Mouse (Mus musculus): ENCODE results near the gene Lhfpl2. TPM values are rescaled to one million over a fixed set of nuclear protein-coding genes. Genes with fewer than 3 reads are reported as not detected.

Gene Lhfpl2
- polyA plus RNA-seq, 1 experiment from 2014 or later = 64.5 TPM

- no peak overlapping the region for H3K4me3 ChIP-seq (ENCODE audit: low read depth, low read length)
- no peak for DNase-seq
- H3K27me3 ChIP-seq (ENCODE audit: insufficient read depth, low read length) = no peaks in the 10 kb centered on the region
- no peak overlapping the region for H3K27ac ChIP-seq (ENCODE audit: low read depth)
- no peak for ATAC-seq (ENCODE audit: insufficient read depth)
- H3K4me1 ChIP-seq (ENCODE audit: insufficient read depth) = peaks cover 25% of the 10 kb centered on the region
- no peaks in the 10 kb centered on the region for H3K9me3 ChIP-seq (ENCODE audit: low read depth, low read length)
- H3K4me2 ChIP-seq = no peak overlapping the region
- H3K9ac ChIP-seq = no peak overlapping the region
- H3K36me3 ChIP-seq (ENCODE audit: insufficient read depth) = peaks cover 21% of the 10 kb centered on the region; the same call in 1 of the 2 replicates
- WGBS = 75% methylated on average over 12 of the region's 12 CpGs
- TF ChIP-seq CTCF (IDR thresholded peaks at IDR 0.05; ENCODE audit: low read depth) = no peak
Observed at GRCm38 (mm10) chr13:94086090-94086808, 28.7 kb downstream of the Lhfpl2 start.

GRCm38 (mm10) chr13:94087061-94087460 is 29.5 kb downstream of the Lhfpl2 start:
- DNase-seq (no peak), ATAC-seq (ENCODE audit: insufficient read depth) (no peak)
- 60% methylated on average over 9 of the region's 9 CpGs for WGBS
- no peak overlapping the region for H3K9ac ChIP-seq
- peaks cover 33% of the 10 kb centered on the region for H3K4me1 ChIP-seq (ENCODE audit: insufficient read depth)
- no peak overlapping the region; the same call in 1 of the 2 replicates for H3K27ac ChIP-seq (ENCODE audit: low read depth)
- peaks cover 21% of the 10 kb centered on the region; the same call in 1 of the 2 replicates for H3K36me3 ChIP-seq (ENCODE audit: insufficient read depth)
- no peak for TF ChIP-seq CTCF (IDR thresholded peaks at IDR 0.05; ENCODE audit: low read depth)
- no peaks in the 10 kb centered on the region for H3K27me3 ChIP-seq (ENCODE audit: insufficient read depth, low read length)
- no peak overlapping the region for H3K4me3 ChIP-seq (ENCODE audit: low read depth, low read length)
- H3K4me2 ChIP-seq = no peak overlapping the region
- H3K9me3 ChIP-seq (ENCODE audit: low read depth, low read length) = no peaks in the 10 kb centered on the region

- H3K27me3 ChIP-seq (ENCODE audit: insufficient read depth, low read length) = no peaks in the 10 kb centered on the region
- TF ChIP-seq CTCF (IDR thresholded peaks at IDR 0.05; ENCODE audit: low read depth) = no peak
- DNase-seq (peak; percentile 84), ATAC-seq (ENCODE audit: insufficient read depth) (peak; percentile 59)
- peaks cover 21% of the 10 kb centered on the region; the same call in 1 of the 2 replicates for H3K36me3 ChIP-seq (ENCODE audit: insufficient read depth)
- no peaks in the 10 kb centered on the region for H3K9me3 ChIP-seq (ENCODE audit: low read depth, low read length)
- no peak overlapping the region for H3K27ac ChIP-seq (ENCODE audit: low read depth)
- H3K4me3 ChIP-seq (ENCODE audit: low read depth, low read length) = no peak overlapping the region
- H3K4me2 ChIP-seq = no peak overlapping the region
- peaks cover 38% of the 10 kb centered on the region for H3K4me1 ChIP-seq (ENCODE audit: insufficient read depth)
- no peak overlapping the region for H3K9ac ChIP-seq
- WGBS = 36% methylated on average over 9 of the region's 9 CpGs
Observed at GRCm38 (mm10) chr13:94088788-94089187, 31.2 kb downstream of the Lhfpl2 start.

- Histone ChIP-seq H3K9me3 (ENCODE audit: low read depth, low read length) (no peaks in the 10 kb centered on the region), H3K9ac (no peak overlapping the region), H3K4me3 (ENCODE audit: low read depth, low read length) (no peak overlapping the region), H3K27me3 (ENCODE audit: insufficient read depth, low read length) (no peaks in the 10 kb centered on the region), H3K27ac (ENCODE audit: low read depth) (no peak overlapping the region), H3K36me3 (ENCODE audit: insufficient read depth) (peaks cover 21% of the 10 kb centered on the region; the same call in 1 of the 2 replicates), H3K4me1 (ENCODE audit: insufficient read depth) (peaks cover 38% of the 10 kb centered on the region), H3K4me2 (no peak overlapping the region)
- DNase-seq (no peak), ATAC-seq (ENCODE audit: insufficient read depth) (no peak)
- TF ChIP-seq CTCF (IDR thresholded peaks at IDR 0.05; ENCODE audit: low read depth) = no peak
- WGBS = 45% methylated on average over 9 of the region's 9 CpGs
Observed at GRCm38 (mm10) chr13:94089286-94089685, 31.7 kb downstream of the Lhfpl2 start.

GRCm38 (mm10) chr13:94091366-94091765 is 33.8 kb downstream of the Lhfpl2 start:
- 39% methylated on average over 2 of the region's 2 CpGs for WGBS
- DNase-seq (no peak), ATAC-seq (ENCODE audit: insufficient read depth) (no peak)
- TF ChIP-seq CTCF (IDR thresholded peaks at IDR 0.05; ENCODE audit: low read depth) = no peak
- Histone ChIP-seq H3K27me3 (ENCODE audit: insufficient read depth, low read length) (no peaks in the 10 kb centered on the region), H3K4me3 (ENCODE audit: low read depth, low read length) (no peak overlapping the region), H3K4me2 (no peak overlapping the region), H3K36me3 (ENCODE audit: insufficient read depth) (peaks cover 9% of the 10 kb centered on the region; the same call in 1 of the 2 replicates), H3K9ac (no peak overlapping the region), H3K27ac (ENCODE audit: low read depth) (peak overlapping the region; percentile 19; the same call in 1 of the 2 replicates), H3K4me1 (ENCODE audit: insufficient read depth) (peaks cover 40% of the 10 kb centered on the region), H3K9me3 (ENCODE audit: low read depth, low read length) (no peaks in the 10 kb centered on the region)

- Histone ChIP-seq H3K4me1 (ENCODE audit: insufficient read depth) (peaks cover 41% of the 10 kb centered on the region), H3K9ac (no peak overlapping the region), H3K36me3 (ENCODE audit: insufficient read depth) (no peaks in the 10 kb centered on the region; the same call in 1 of the 2 replicates), H3K9me3 (ENCODE audit: low read depth, low read length) (no peaks in the 10 kb centered on the region), H3K4me3 (ENCODE audit: low read depth, low read length) (no peak overlapping the region), H3K4me2 (no peak overlapping the region), H3K27me3 (ENCODE audit: insufficient read depth, low read length) (no peaks in the 10 kb centered on the region), H3K27ac (ENCODE audit: low read depth) (0 out of 2 replicates have a peak overlapping the region, but pooled peaks have one; percentile 31)
- no peak for TF ChIP-seq CTCF (IDR thresholded peaks at IDR 0.05; ENCODE audit: low read depth)
- DNase-seq (no peak), ATAC-seq (ENCODE audit: insufficient read depth) (no peak)
- WGBS = 57% methylated on average over 4 of the region's 4 CpGs
Observed at GRCm38 (mm10) chr13:94094176-94094575, 36.6 kb downstream of the Lhfpl2 start.

- no peak for TF ChIP-seq CTCF (IDR thresholded peaks at IDR 0.05; ENCODE audit: low read depth)
- ATAC-seq (ENCODE audit: insufficient read depth) (no peak), DNase-seq (no peak)
- Histone ChIP-seq H3K27me3 (ENCODE audit: insufficient read depth, low read length) (no peaks in the 10 kb centered on the region), H3K4me3 (ENCODE audit: low read depth, low read length) (no peak overlapping the region), H3K4me2 (no peak overlapping the region), H3K9me3 (ENCODE audit: low read depth, low read length) (no peaks in the 10 kb centered on the region), H3K9ac (no peak overlapping the region), H3K36me3 (ENCODE audit: insufficient read depth) (no peaks in the 10 kb centered on the region; the same call in 1 of the 2 replicates), H3K4me1 (ENCODE audit: insufficient read depth) (peaks cover 37% of the 10 kb centered on the region), H3K27ac (ENCODE audit: low read depth) (no peak overlapping the region)
- 46% methylated on average over 3 of the region's 3 CpGs for WGBS
Observed at GRCm38 (mm10) chr13:94094625-94095024, 37.0 kb downstream of the Lhfpl2 start.

Measured in lung, embryonic 14.5 days (tissue).